Mouse (Mus musculus) embryonic facial prominence, embryonic 14.5 days (tissue): Measurements from ENCODE around the gene Gm28048. TPM values are rescaled to one million over a fixed set of nuclear protein-coding genes. Genes with fewer than 3 reads are reported as not detected.
A peak's percentile ranks its signal among the peaks of the same experiment; 100 is the strongest.

ENCODE experiments used
- ATAC-seq: fragments of 200-750 bp; cut with Nextera tagmentation; 2 replicates; pipeline ENCODE4 v1.8.0; 2017; ENCODE audit warnings: low read depth, moderate number of reproducible peaks, moderate TSS enrichment
- DNase-seq: peaks from one replicate; pipeline ENCODE4 v3.0.0-alpha.2; 2015; ENCODE audit warnings: low spot score
- H3K27ac ChIP-seq: fragments of 300-500 bp; sonication (generic); replicated peaks from 2 replicates; pipeline ENCODE4 v1.5.1; 2014; ENCODE audit warnings: low read depth, mild to moderate bottlenecking, low read length, moderate library complexity
- H3K27me3 ChIP-seq: fragments of 300-500 bp; sonication (generic); replicated peaks from 2 replicates; pipeline ENCODE4 v1.6.1; 2014; ENCODE audit warnings: low read length; ENCODE audit not compliant: control insufficient read depth, insufficient read depth
- H3K36me3 ChIP-seq: fragments of 300-500 bp; sonication (generic); 2 replicates; pipeline ENCODE4 v1.6.1; 2014; ENCODE audit warnings: low read length, mixed read lengths; ENCODE audit not compliant: control insufficient read depth, insufficient read depth
- H3K4me1 ChIP-seq: fragments of 300-500 bp; sonication (generic); 2 replicates; pipeline ENCODE4 v1.6.1; 2014; ENCODE audit warnings: antibody characterized with exemption, low read length; ENCODE audit not compliant: control insufficient read depth, insufficient read depth
- H3K4me2 ChIP-seq: fragments of 300-500 bp; sonication (generic); 2 replicates; pipeline ENCODE4 v1.6.1; 2014; ENCODE audit warnings: low read depth, mild to moderate bottlenecking, low read length, moderate library complexity, mixed read lengths
- H3K4me3 ChIP-seq: fragments of 300-500 bp; sonication (generic); 2 replicates; pipeline ENCODE4 v1.5.1; 2014; ENCODE audit warnings: low read depth, mild to moderate bottlenecking, low read length
- H3K9ac ChIP-seq: fragments of 300-500 bp; sonication (generic); 2 replicates; pipeline ENCODE4 v1.6.1; 2014; ENCODE audit warnings: low read depth, mild to moderate bottlenecking, low read length, moderate library complexity, mixed read lengths
- H3K9me3 ChIP-seq: fragments of 300-500 bp; sonication (generic); 2 replicates; pipeline ENCODE4 v1.6.1; 2016; ENCODE audit warnings: low read length; ENCODE audit not compliant: control insufficient read depth
- WGBS: fragments of 180-500 bp; shearing (Covaris S2); extraction: QIAGEN DNeasy Blood & Tissue Kit; methylation state at CpG from one replicate; pipeline ENCODE4 v1.1.7; 2014; 5-methylcytosine and 5-hydroxymethylcytosine counted together
- polyA plus RNA-seq: library from polyadenylated mRNA; unstranded; fragments of >200 nt; fragmentation: Nextera tagmentation; extraction: Ambion mirVana; gene quantifications from 2 replicates; pipeline ENCODE4 v1.2.1, GENCODE M21; 2014

Gene Gm28048
- polyA plus RNA-seq, 1 experiment from 2014 or later, result 13.6 TPM

DNA sequence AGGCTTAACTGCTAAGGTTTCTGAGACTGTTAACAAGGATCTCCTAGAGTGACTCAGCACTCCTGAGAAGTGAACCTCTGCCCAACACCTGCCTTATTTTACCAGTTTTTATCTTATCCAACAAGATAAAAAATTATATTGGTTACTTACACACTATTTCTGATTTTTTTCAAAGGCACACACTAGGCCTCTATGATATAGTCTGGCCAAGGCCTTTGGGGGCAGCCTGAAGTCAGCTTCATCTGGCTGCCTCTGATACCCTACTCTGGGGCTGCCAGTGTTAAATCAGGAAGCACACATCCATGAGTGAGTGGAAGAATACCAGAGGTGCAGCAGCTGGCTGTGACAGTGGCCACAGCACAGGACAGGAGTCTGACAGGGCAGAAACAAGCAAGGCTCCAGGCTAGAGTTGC is 75.4 kb downstream of the Gm28048 start:
- no peak overlapping the region for H3K27ac ChIP-seq
- no peaks in the 10 kb centered on the region for H3K9me3 ChIP-seq
- no peak for ATAC-seq
- H3K9ac ChIP-seq, result no peak overlapping the region
- no peak overlapping the region for H3K4me3 ChIP-seq
- no peak for DNase-seq
- no peak overlapping the region for H3K4me2 ChIP-seq
- H3K27me3 ChIP-seq, result no peaks in the 10 kb centered on the region
- no peaks in the 10 kb centered on the region for H3K36me3 ChIP-seq
- no peaks in the 10 kb centered on the region for H3K4me1 ChIP-seq

DNA sequence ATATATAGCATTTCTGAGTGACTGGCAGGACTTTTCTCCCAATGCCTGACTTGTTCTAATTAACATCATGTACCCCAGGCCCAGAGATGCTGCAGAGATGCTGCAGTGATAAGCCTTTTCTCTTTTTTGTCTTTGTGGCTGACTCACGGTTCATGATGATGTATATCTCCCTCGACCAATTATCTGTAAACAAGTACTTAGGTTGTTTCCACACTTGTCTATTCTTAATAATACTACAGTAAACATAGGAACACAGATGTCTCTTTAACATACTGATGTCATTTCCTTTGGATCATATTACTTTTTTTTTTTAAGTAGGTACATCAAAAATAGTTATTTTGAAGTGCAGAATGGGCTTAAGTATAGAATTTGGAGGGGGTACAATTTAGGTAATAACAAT is 79.0 kb downstream of the Gm28048 start:
- no peaks in the 10 kb centered on the region for H3K27me3 ChIP-seq
- DNase-seq (no peak), ATAC-seq (no peak)
- no peak overlapping the region for H3K27ac ChIP-seq
- no peak overlapping the region for H3K4me2 ChIP-seq
- H3K9me3 ChIP-seq, result no peaks in the 10 kb centered on the region
- WGBS, result 78% methylated on average over 2 of the region's 2 CpGs
- H3K9ac ChIP-seq, result no peak overlapping the region
- H3K36me3 ChIP-seq, result peaks cover 9% of the 10 kb centered on the region; the same call in 1 of the 2 replicates
- H3K4me1 ChIP-seq, result no peaks in the 10 kb centered on the region
- no peak overlapping the region for H3K4me3 ChIP-seq

DNA sequence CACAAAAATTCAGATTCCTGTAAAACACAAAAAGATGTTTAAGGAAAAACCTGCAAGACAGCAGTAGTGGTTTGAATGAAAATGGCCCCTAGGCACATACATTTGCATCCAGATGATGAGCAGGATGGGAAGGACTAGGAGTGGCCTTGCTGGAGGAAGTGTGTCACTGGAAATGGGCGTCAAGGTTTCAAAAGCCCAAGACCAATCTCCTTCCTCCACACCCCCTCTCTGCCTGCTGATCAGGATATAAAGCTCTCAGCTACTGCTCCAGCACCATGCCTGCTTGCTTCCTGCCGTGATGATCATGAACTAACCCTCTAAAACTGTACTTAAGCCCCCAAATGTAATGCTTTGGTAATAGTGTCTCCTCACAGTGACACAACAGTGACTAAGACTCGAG is 81.8 kb downstream of the Gm28048 start:
- peaks cover 9% of the 10 kb centered on the region; the same call in 1 of the 2 replicates for H3K36me3 ChIP-seq
- ATAC-seq, result no peak
- H3K27me3 ChIP-seq, result no peaks in the 10 kb centered on the region
- no peak overlapping the region for H3K4me2 ChIP-seq
- no peaks in the 10 kb centered on the region for H3K4me1 ChIP-seq
- no peak for DNase-seq
- no peak overlapping the region for H3K4me3 ChIP-seq
- no peak overlapping the region for H3K27ac ChIP-seq
- 84% methylated on average over 3 of the region's 3 CpGs for WGBS
- no peaks in the 10 kb centered on the region for H3K9me3 ChIP-seq
- H3K9ac ChIP-seq, result no peak overlapping the region

GRCm38 (mm10) chr11:22897642-22898041 is 84.2 kb downstream of the Gm28048 start:
- Histone ChIP-seq H3K9me3 (no peaks in the 10 kb centered on the region), H3K4me3 (no peak overlapping the region), H3K4me2 (no peak overlapping the region), H3K36me3 (peaks cover 9% of the 10 kb centered on the region; the same call in 1 of the 2 replicates), H3K27me3 (no peaks in the 10 kb centered on the region), H3K27ac (no peak overlapping the region), H3K4me1 (no peaks in the 10 kb centered on the region), H3K9ac (no peak overlapping the region)
- WGBS, result 89% methylated on average over 4 of the region's 4 CpGs
- no peak for DNase-seq
- ATAC-seq, result no peak

DNA sequence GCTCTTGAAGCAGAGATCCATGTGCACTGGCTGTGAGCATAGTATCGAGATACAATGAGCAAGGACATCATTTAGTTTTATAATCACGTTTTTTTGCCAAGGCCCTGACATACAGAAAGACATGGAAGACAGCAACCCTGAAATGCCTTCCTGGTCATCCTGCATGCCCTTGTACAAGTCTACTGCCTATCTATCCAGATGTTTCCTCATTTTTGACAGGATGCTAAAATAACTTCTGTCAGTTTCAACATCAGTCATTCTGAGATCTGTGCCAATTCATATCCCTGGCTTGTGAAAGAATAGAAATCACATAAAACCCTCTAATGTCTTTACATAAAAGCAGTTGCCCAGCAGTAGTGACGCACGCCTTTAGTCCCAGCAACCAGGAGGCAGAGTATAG is 84.8 kb downstream of the Gm28048 start:
- WGBS, result 89% methylated on average over 4 of the region's 4 CpGs
- H3K4me2 ChIP-seq, result no peak overlapping the region
- ATAC-seq, result no peak

DNA sequence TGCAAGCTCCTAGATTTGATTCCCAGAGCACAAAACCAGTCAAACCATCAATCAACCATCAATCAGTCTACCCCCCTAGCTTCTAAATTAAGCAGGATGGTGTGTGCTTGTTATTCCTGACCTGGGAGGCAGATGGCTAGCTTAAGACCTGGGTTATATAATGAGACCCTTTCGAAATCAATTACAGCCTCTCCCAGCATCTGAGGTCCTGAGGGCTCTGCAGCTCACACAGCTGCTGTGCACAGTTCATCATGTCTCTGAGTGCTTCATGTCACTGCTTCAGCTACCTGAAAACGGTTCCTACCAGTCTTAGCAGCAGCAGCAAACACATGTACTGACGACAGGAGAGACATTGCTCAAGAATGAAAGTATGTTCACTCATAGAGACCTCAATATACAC is 88.8 kb downstream of the Gm28048 start:
- Histone ChIP-seq H3K4me1 (no peaks in the 10 kb centered on the region), H3K4me3 (no peak overlapping the region), H3K36me3 (no peaks in the 10 kb centered on the region), H3K9ac (no peak overlapping the region), H3K9me3 (no peaks in the 10 kb centered on the region), H3K27ac (no peak overlapping the region), H3K27me3 (no peaks in the 10 kb centered on the region), H3K4me2 (no peak overlapping the region)
- ATAC-seq (no peak; the same call in 1 of the 2 replicates), DNase-seq (no peak)
- 62% methylated on average over 3 of the region's 3 CpGs for WGBS

More for the DNA sequence above, 84.8 kb downstream of the Gm28048 start:
- H3K36me3 ChIP-seq, result peaks cover 9% of the 10 kb centered on the region; the same call in 1 of the 2 replicates
- no peak overlapping the region for H3K9ac ChIP-seq
- H3K4me3 ChIP-seq, result no peak overlapping the region
- H3K4me1 ChIP-seq, result no peaks in the 10 kb centered on the region
- no peak overlapping the region for H3K27ac ChIP-seq
- H3K9me3 ChIP-seq, result no peaks in the 10 kb centered on the region
- no peaks in the 10 kb centered on the region for H3K27me3 ChIP-seq
- no peak for DNase-seq

DNA sequence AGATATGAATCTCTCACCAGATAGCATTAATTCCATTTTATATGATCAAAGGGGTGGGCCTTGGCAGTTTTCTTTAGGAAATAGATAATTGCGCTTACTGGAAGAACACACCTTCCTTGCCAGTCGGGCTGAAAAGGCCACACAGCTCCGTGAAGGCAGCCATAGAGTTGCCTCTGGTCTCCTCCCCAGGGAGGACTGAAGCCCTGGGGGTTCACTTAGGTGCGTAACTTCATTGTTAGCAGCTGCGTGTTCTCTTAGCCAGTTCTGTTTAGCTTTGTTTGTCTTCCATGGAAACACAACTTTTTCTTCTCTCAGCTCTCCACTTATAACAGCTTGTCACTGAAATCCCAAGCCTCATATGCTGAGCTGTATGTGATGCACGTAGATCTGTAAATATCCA is 89.4 kb downstream of the Gm28048 start:
- no peaks in the 10 kb centered on the region for H3K9me3 ChIP-seq
- no peaks in the 10 kb centered on the region for H3K4me1 ChIP-seq
- no peak overlapping the region for H3K4me2 ChIP-seq
- no peak for DNase-seq
- ATAC-seq, result no peak
- no peaks in the 10 kb centered on the region for H3K36me3 ChIP-seq
- no peak overlapping the region for H3K4me3 ChIP-seq
- H3K27ac ChIP-seq, result no peak overlapping the region
- H3K9ac ChIP-seq, result no peak overlapping the region
- no peaks in the 10 kb centered on the region for H3K27me3 ChIP-seq
- WGBS, result 66% methylated on average over 6 of the region's 6 CpGs

DNA sequence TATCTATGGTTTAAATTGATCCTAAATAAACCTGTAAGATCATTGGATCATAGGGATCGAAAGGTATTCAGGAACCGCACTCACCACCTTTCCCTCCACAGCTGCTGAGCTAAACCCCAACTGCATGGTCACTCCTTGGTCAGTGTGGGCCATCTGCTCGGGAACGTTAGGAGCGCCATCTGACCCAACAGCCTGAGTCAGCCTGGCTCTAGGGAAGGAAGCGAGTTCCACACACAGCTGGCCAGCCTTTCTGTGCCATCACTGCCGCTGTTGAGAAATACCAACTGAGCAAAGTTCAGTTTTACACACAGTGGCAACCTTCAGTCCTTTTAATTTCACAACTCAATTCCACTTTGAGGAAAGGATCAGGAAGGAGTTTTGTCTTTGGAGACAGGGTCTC is 90.0 kb downstream of the Gm28048 start:
- ATAC-seq, result no peak
- Histone ChIP-seq H3K27me3 (no peaks in the 10 kb centered on the region), H3K36me3 (no peaks in the 10 kb centered on the region), H3K4me3 (no peak overlapping the region), H3K4me2 (no peak overlapping the region), H3K4me1 (no peaks in the 10 kb centered on the region), H3K9ac (no peak overlapping the region), H3K27ac (no peak overlapping the region), H3K9me3 (no peaks in the 10 kb centered on the region)
- DNase-seq, result no peak
- WGBS, result 88% methylated on average over 7 of the region's 7 CpGs

DNA sequence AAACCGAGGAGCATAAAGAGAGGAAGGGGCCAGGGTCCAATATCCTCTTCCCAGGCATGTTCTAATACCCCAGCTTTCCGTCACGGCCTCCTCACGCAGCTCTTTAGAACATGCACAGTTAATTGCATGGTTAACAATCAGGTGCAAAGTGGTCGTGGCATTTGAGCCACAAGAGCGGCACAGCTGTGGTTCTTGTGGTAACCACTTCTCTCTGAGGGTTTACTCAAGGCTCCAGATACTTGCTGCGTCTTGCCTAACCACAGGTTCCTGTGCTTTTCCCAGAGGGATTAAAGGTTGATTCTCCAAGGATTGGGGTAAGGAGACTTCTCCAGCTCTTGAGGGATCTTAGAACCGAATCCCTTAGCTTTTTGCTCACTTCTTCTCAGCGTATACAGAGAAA is 90.6 kb downstream of the Gm28048 start:
- Histone ChIP-seq H3K27me3 (no peaks in the 10 kb centered on the region), H3K9me3 (no peaks in the 10 kb centered on the region), H3K4me1 (no peaks in the 10 kb centered on the region), H3K36me3 (no peaks in the 10 kb centered on the region), H3K4me2 (no peak overlapping the region), H3K27ac (no peak overlapping the region), H3K9ac (no peak overlapping the region), H3K4me3 (no peak overlapping the region)
- ATAC-seq, result peak; percentile 58; the same call in 1 of the 2 replicates
- WGBS, result 63% methylated on average over 9 of the region's 9 CpGs
- peak; percentile 59 for DNase-seq
